ENCODE assay signal across 22 mouse cellular contexts in the genomic region with DNA sequence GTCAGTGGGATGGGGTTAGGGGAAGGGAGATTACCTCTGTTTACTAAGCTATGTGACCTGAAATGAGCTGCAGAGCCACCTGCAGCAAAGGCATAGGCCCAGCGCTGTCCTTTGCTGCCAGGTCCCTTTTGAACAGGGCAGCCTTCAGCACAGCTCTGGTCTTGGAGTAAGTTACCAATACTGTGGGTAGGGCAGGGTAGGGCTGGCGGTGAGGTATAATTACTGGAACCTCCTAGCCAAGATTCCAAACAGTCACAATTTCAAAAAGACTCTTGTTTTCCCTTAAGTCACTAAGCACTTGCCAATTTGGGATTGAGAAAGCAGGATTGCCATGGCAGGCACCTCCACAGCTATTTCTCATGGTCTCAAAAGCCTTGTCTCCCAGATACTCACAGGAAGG. TPM values are rescaled to one million over a fixed set of nuclear protein-coding genes. Genes with fewer than 3 reads are reported as not detected.
DNase-seq lines count a peak whose midpoint lies in the region; ATAC-seq and TF ChIP-seq lines count a peak whose summit lies in the region.
"Had no signal": no experiment of that assay in that cellular context is flagged by ENCODE, and none has a peak within 500 bp of the region (broad histone marks: within the 10 kb centered on the region; RNA-seq: fewer than 3 reads in every experiment).

No protein-coding gene starts in this region.

- H3K9me3 ChIP-seq in embryonic facial prominence, embryonic 12.5 days, result no peaks in the 10 kb centered on the region
- no peaks in the 10 kb centered on the region for H3K9me3 ChIP-seq in embryonic facial prominence, embryonic 10.5 days
- H3K9me3 ChIP-seq in liver, embryonic 15.5 days (replicated peaks), result no peaks in the 10 kb centered on the region
- no peaks in the 10 kb centered on the region for H3K9me3 ChIP-seq in liver, postnatal 0 days (ENCODE audit: low read length)
- no peaks in the 10 kb centered on the region for H3K9me3 ChIP-seq in stomach, embryonic 15.5 days
- H3K9me3 ChIP-seq in midbrain, embryonic 15.5 days, result no peaks in the 10 kb centered on the region
- H3K9me3 ChIP-seq: forebrain, embryonic 10.5 days; heart, embryonic 12.5 days; hindbrain, embryonic 15.5 days had no signal

- DNase-seq in embryonic facial prominence, embryonic 10.5 days (ENCODE audit: low spot score), result no peak
- DNase-seq in liver, postnatal 0 days, result no peak
- no peak for DNase-seq in frontal cortex, adult 2 months (ENCODE audit: extremely low spot score in 1 of 2, low spot score in 1 of 2)
- DNase-seq: adrenal gland, adult 8-10 months; cerebellum, adult 11-12 months; cerebellum, adult 9-11 months; cerebellum, postnatal 36 days; gastrocnemius, postnatal 36 days; heart, adult 18-20 months; heart, postnatal 36 days had no signal

- H3K4me3 ChIP-seq in embryonic facial prominence, embryonic 12.5 days, result no peak overlapping the region
- no peak overlapping the region for H3K4me3 ChIP-seq in embryonic facial prominence, embryonic 10.5 days
- H3K4me3 ChIP-seq in liver, embryonic 15.5 days (replicated peaks), result no peak overlapping the region
- H3K4me3 ChIP-seq in liver, postnatal 0 days (ENCODE audit: low read depth, low read length), result no peak overlapping the region
- H3K4me3 ChIP-seq in stomach, embryonic 15.5 days (replicated peaks), result no peak overlapping the region
- H3K4me3 ChIP-seq in midbrain, embryonic 15.5 days, result no peak overlapping the region
- H3K4me3 ChIP-seq: forebrain, embryonic 10.5 days; heart, embryonic 12.5 days; hindbrain, embryonic 15.5 days had no signal

- 0 out of 2 replicates have a peak overlapping the region, but pooled peaks have one; percentile 17 for H3K27ac ChIP-seq in embryonic facial prominence, embryonic 12.5 days
- H3K27ac ChIP-seq in embryonic facial prominence, embryonic 10.5 days (replicated peaks), result no peak overlapping the region
- peak overlapping the region; percentile 16; the same call in 1 of the 2 replicates for H3K27ac ChIP-seq in liver, embryonic 15.5 days (replicated peaks)
- no peak overlapping the region for H3K27ac ChIP-seq in liver, postnatal 0 days (ENCODE audit: low read depth)
- H3K27ac ChIP-seq in stomach, embryonic 15.5 days, result peak overlapping the region; percentile 17; the same call in 1 of the 2 replicates
- no peak overlapping the region for H3K27ac ChIP-seq in midbrain, embryonic 15.5 days
- H3K27ac ChIP-seq: forebrain, embryonic 10.5 days; hindbrain, embryonic 15.5 days had no signal

- no peaks in the 10 kb centered on the region for H3K36me3 ChIP-seq in embryonic facial prominence, embryonic 12.5 days
- H3K36me3 ChIP-seq in embryonic facial prominence, embryonic 10.5 days (replicated peaks), result no peaks in the 10 kb centered on the region
- H3K36me3 ChIP-seq in liver, embryonic 15.5 days (replicated peaks), result no peaks in the 10 kb centered on the region
- H3K36me3 ChIP-seq in liver, postnatal 0 days (replicated peaks; ENCODE audit: insufficient read depth, low read length), result no peaks in the 10 kb centered on the region
- H3K36me3 ChIP-seq in stomach, embryonic 15.5 days, result no peaks in the 10 kb centered on the region
- no peaks in the 10 kb centered on the region for H3K36me3 ChIP-seq in midbrain, embryonic 15.5 days (replicated peaks)
- H3K36me3 ChIP-seq: forebrain, embryonic 10.5 days; heart, embryonic 12.5 days; hindbrain, embryonic 15.5 days had no signal

- WGBS in embryonic facial prominence, embryonic 12.5 days, result 68% methylated on average over 2 of the region's 2 CpGs
- 85% methylated on average over 2 of the region's 2 CpGs for WGBS in embryonic facial prominence, embryonic 10.5 days
- WGBS in liver, embryonic 15.5 days (ENCODE audit: insufficient replicate concordance), result 88% methylated on average over 2 of the region's 2 CpGs
- 87% methylated on average over 2 of the region's 2 CpGs for WGBS in liver, postnatal 0 days (ENCODE audit: insufficient replicate concordance)
- WGBS in stomach, embryonic 15.5 days, result 75% methylated on average over 2 of the region's 2 CpGs
- 75% methylated on average over 2 of the region's 2 CpGs for WGBS in midbrain, embryonic 15.5 days

- TF ChIP-seq CTCF in liver, postnatal 0 days (IDR thresholded peaks at IDR 0.05; ENCODE audit: low read depth), result no peak

- no peak overlapping the region for H3K4me2 ChIP-seq in embryonic facial prominence, embryonic 12.5 days (replicated peaks)
- H3K4me2 ChIP-seq in liver, embryonic 15.5 days, result no peak overlapping the region
- no peak overlapping the region for H3K4me2 ChIP-seq in liver, postnatal 0 days (ENCODE audit: low read depth, low read length)
- H3K4me2 ChIP-seq in stomach, embryonic 15.5 days, result no peak overlapping the region
- no peak overlapping the region for H3K4me2 ChIP-seq in midbrain, embryonic 15.5 days
- H3K4me2 ChIP-seq: heart, embryonic 12.5 days; hindbrain, embryonic 15.5 days had no signal

- H3K9ac ChIP-seq in embryonic facial prominence, embryonic 12.5 days, result no peak overlapping the region
- no peak overlapping the region for H3K9ac ChIP-seq in liver, embryonic 15.5 days
- no peak overlapping the region for H3K9ac ChIP-seq in liver, postnatal 0 days (replicated peaks)
- no peak overlapping the region for H3K9ac ChIP-seq in stomach, embryonic 15.5 days
- H3K9ac ChIP-seq in midbrain, embryonic 15.5 days, result no peak overlapping the region
- H3K9ac ChIP-seq: heart, embryonic 12.5 days; hindbrain, embryonic 15.5 days had no signal

- ATAC-seq in embryonic facial prominence, embryonic 12.5 days (ENCODE audit: insufficient number of reproducible peaks, insufficient read depth, low FRiP score, low TSS enrichment), result no peak
- ATAC-seq in liver, embryonic 15.5 days (ENCODE audit: insufficient read depth), result no peak
- ATAC-seq in liver, postnatal 0 days, result no peak
- ATAC-seq in stomach, embryonic 15.5 days (ENCODE audit: insufficient read depth, low FRiP score, low read depth), result no peak
- no peak for ATAC-seq in midbrain, embryonic 15.5 days (replicated peaks)
- ATAC-seq: activated CD4-positive, CD25-positive, alpha-beta regulatory T cell, adult 4 months; forebrain, embryonic 14.5 days; intestine, embryonic 16.5 days; Patski had no signal

- no peaks in the 10 kb centered on the region for H3K27me3 ChIP-seq in embryonic facial prominence, embryonic 12.5 days
- no peaks in the 10 kb centered on the region for H3K27me3 ChIP-seq in embryonic facial prominence, embryonic 10.5 days (replicated peaks; ENCODE audit: low read depth, poor library complexity, severe bottlenecking)
- H3K27me3 ChIP-seq in liver, embryonic 15.5 days, result no peaks in the 10 kb centered on the region
- H3K27me3 ChIP-seq in liver, postnatal 0 days (ENCODE audit: insufficient read depth, low read length), result no peaks in the 10 kb centered on the region
- no peaks in the 10 kb centered on the region for H3K27me3 ChIP-seq in stomach, embryonic 15.5 days (replicated peaks)
- no peaks in the 10 kb centered on the region for H3K27me3 ChIP-seq in midbrain, embryonic 15.5 days (replicated peaks)
- H3K27me3 ChIP-seq: CH12.LX; heart, embryonic 12.5 days; hindbrain, embryonic 15.5 days; Patski had no signal

- peaks cover 23% of the 10 kb centered on the region for H3K4me1 ChIP-seq in embryonic facial prominence, embryonic 12.5 days
- H3K4me1 ChIP-seq in embryonic facial prominence, embryonic 10.5 days, result peaks cover 35% of the 10 kb centered on the region
- peaks cover 71% of the 10 kb centered on the region for H3K4me1 ChIP-seq in liver, embryonic 15.5 days (replicated peaks)
- peaks cover 32% of the 10 kb centered on the region for H3K4me1 ChIP-seq in liver, postnatal 0 days (ENCODE audit: insufficient read depth)
- H3K4me1 ChIP-seq in stomach, embryonic 15.5 days, result peaks cover 10% of the 10 kb centered on the region
- peaks cover 13% of the 10 kb centered on the region for H3K4me1 ChIP-seq in midbrain, embryonic 15.5 days

- TF ChIP-seq EP300 in liver, postnatal 0 days (IDR thresholded peaks at IDR 0.05; ENCODE audit: low read depth), result no peak

RNA-seq across cellular contexts. Expression of a gene that starts 2.0 kb away (rescaled TPM):
- 0.47 and 0.55 TPM in 2 replicates for polyA plus RNA-seq in embryonic facial prominence, embryonic 12.5 days (2016; fragmentation: Nextera tagmentation; extraction: Ambion mirVana)
- 0.90 and 1.3 TPM in 2 replicates for polyA plus RNA-seq in embryonic facial prominence, embryonic 10.5 days (2016; fragmentation: Nextera tagmentation; extraction: Ambion mirVana)
- 2.7 and 3.8 TPM in 2 replicates for polyA plus RNA-seq in liver, embryonic 15.5 days (2015; fragmentation: Nextera tagmentation; extraction: Ambion mirVana)
- 1.6 and 1.7 TPM in 2 replicates for polyA plus RNA-seq in liver, postnatal 0 days (2015; fragmentation: Nextera tagmentation; extraction: Ambion mirVana)
- 1.8 and 2.5 TPM in 2 replicates for polyA plus RNA-seq in stomach, embryonic 15.5 days (2015; fragmentation: Nextera tagmentation; extraction: Ambion mirVana)
- 0.28 and 0.38 TPM in 2 replicates for polyA plus RNA-seq in midbrain, embryonic 15.5 days (2015; fragmentation: Nextera tagmentation; extraction: Ambion mirVana)
- 0.53 and 0.58 TPM in 2 replicates for polyA plus RNA-seq in frontal cortex, adult 2 months (2012; rRNA removed)
- polyA plus RNA-seq: activated CD4-positive, CD25-positive, alpha-beta regulatory T cell, adult 4 months had no signal

RNA-seq across cellular contexts. Expression of a gene that starts 4.1 kb away (rescaled TPM):
- 48.4 and 50.9 TPM in 2 replicates for polyA plus RNA-seq in embryonic facial prominence, embryonic 12.5 days (2016; fragmentation: Nextera tagmentation; extraction: Ambion mirVana)
- 69.4 and 70.6 TPM in 2 replicates for polyA plus RNA-seq in embryonic facial prominence, embryonic 10.5 days (2016; fragmentation: Nextera tagmentation; extraction: Ambion mirVana)
- polyA plus RNA-seq in liver, embryonic 15.5 days (2015; fragmentation: Nextera tagmentation; extraction: Ambion mirVana), result 63.7 and 76.6 TPM in 2 replicates
- polyA plus RNA-seq in liver, postnatal 0 days (2015; fragmentation: Nextera tagmentation; extraction: Ambion mirVana), result 17.3 and 23.0 TPM in 2 replicates
- polyA plus RNA-seq in stomach, embryonic 15.5 days (2015; fragmentation: Nextera tagmentation; extraction: Ambion mirVana), result 49.0 and 56.1 TPM in 2 replicates
- polyA plus RNA-seq in midbrain, embryonic 15.5 days (2015; fragmentation: Nextera tagmentation; extraction: Ambion mirVana), result 67.9 and 76.2 TPM in 2 replicates
- 188 and 230 TPM in 2 replicates for polyA plus RNA-seq in frontal cortex, adult 2 months (2012; rRNA removed)

RNA-seq across cellular contexts. Expression of a gene that starts 45.9 kb away (rescaled TPM):
- 14.4 and 16.6 TPM in 2 replicates for polyA plus RNA-seq in embryonic facial prominence, embryonic 12.5 days (2016; fragmentation: Nextera tagmentation; extraction: Ambion mirVana)
- 12.9 and 13.2 TPM in 2 replicates for polyA plus RNA-seq in embryonic facial prominence, embryonic 10.5 days (2016; fragmentation: Nextera tagmentation; extraction: Ambion mirVana)
- polyA plus RNA-seq in liver, embryonic 15.5 days (2015; fragmentation: Nextera tagmentation; extraction: Ambion mirVana), result 18.5 and 19.1 TPM in 2 replicates
- polyA plus RNA-seq in liver, postnatal 0 days (2015; fragmentation: Nextera tagmentation; extraction: Ambion mirVana), result 12.9 and 13.5 TPM in 2 replicates
- 23.0 and 28.8 TPM in 2 replicates for polyA plus RNA-seq in stomach, embryonic 15.5 days (2015; fragmentation: Nextera tagmentation; extraction: Ambion mirVana)
- polyA plus RNA-seq in midbrain, embryonic 15.5 days (2015; fragmentation: Nextera tagmentation; extraction: Ambion mirVana), result 18.3 and 19.8 TPM in 2 replicates
- polyA plus RNA-seq in frontal cortex, adult 2 months (2012; rRNA removed), result 12.7 and 15.0 TPM in 2 replicates

RNA-seq across cellular contexts. Expression of a gene that starts 55.4 kb away (rescaled TPM):
- polyA plus RNA-seq in embryonic facial prominence, embryonic 12.5 days (2016; fragmentation: Nextera tagmentation; extraction: Ambion mirVana), result 196 and 207 TPM in 2 replicates
- 194 and 195 TPM in 2 replicates for polyA plus RNA-seq in embryonic facial prominence, embryonic 10.5 days (2016; fragmentation: Nextera tagmentation; extraction: Ambion mirVana)
- polyA plus RNA-seq in liver, embryonic 15.5 days (2015; fragmentation: Nextera tagmentation; extraction: Ambion mirVana), result 63.4 and 66.5 TPM in 2 replicates
- polyA plus RNA-seq in liver, postnatal 0 days (2015; fragmentation: Nextera tagmentation; extraction: Ambion mirVana), result 41.9 and 49.1 TPM in 2 replicates
- 161 and 169 TPM in 2 replicates for polyA plus RNA-seq in stomach, embryonic 15.5 days (2015; fragmentation: Nextera tagmentation; extraction: Ambion mirVana)
- polyA plus RNA-seq in midbrain, embryonic 15.5 days (2015; fragmentation: Nextera tagmentation; extraction: Ambion mirVana), result 111 and 114 TPM in 2 replicates
- 37.3 and 37.5 TPM in 2 replicates for polyA plus RNA-seq in frontal cortex, adult 2 months (2012; rRNA removed)

Comparison
In these comparisons a context has a peak if more than half of its experiments do, and no peak if none do; other contexts are left out.
1. H3K27ac ChIP-seq: peak in embryonic facial prominence, embryonic 12.5 days (single experiment), liver, embryonic 15.5 days (single experiment) and stomach, embryonic 15.5 days (single experiment); none in embryonic facial prominence, embryonic 10.5 days (single experiment), liver, postnatal 0 days (single experiment) and midbrain, embryonic 15.5 days (single experiment).